Mouse (Mus musculus) cerebellum, adult 2 months (tissue): ENCODE measurements at regions not wholly inside any gene's neighbourhood (a gene's known extent, or its start where the extent isn't known, plus 50 kb on each side); places are given as distances from the start of the nearest gene placed in this dataset.

Experiments
- CTCF ChIP-seq: fragments of 200-500 bp; IDR thresholded peaks from 2 replicates; pipeline ENCODE4 v1.5.1; 2011; ENCODE audit warnings: low read depth, mild to moderate bottlenecking, control low read depth, low read length, moderate library complexity, borderline replicate concordance; ENCODE audit not compliant: insufficient read depth
- POLR2A ChIP-seq: fragments of 200-500 bp; IDR thresholded peaks from 2 replicates; pipeline ENCODE4 v1.6.1; 2011; ENCODE audit warnings: low read length, control low read depth, borderline replicate concordance; ENCODE audit not compliant: insufficient read depth

- TF ChIP-seq CTCF (no peak), POLR2A (no peak)
Observed at GRCm38 (mm10) chr11:25157861-25158245, 1052.7 kb downstream of the 5730522E02Rik start.
